Mouse (Mus musculus) c-Kit-positive CD71-positive TER-119-positive erythroid progenitor cells, embryonic 14.5 days (primary cell): ENCODE measurements around the gene Xlr3c.
A peak's percentile ranks its signal among the peaks of the same experiment; 100 is the strongest.
"Not testable (repeated sequence)": the region's sequence is repeated elsewhere in the genome, so short reads cannot be mapped to it uniquely, and the experiment has no call there.

ENCODE experiments used
- DNase-seq: peaks from one replicate; pipeline ENCODE4 v3.0.0-alpha.2; 2013; ENCODE audit warnings: low spot score

The Xlr3c gene

DNA sequence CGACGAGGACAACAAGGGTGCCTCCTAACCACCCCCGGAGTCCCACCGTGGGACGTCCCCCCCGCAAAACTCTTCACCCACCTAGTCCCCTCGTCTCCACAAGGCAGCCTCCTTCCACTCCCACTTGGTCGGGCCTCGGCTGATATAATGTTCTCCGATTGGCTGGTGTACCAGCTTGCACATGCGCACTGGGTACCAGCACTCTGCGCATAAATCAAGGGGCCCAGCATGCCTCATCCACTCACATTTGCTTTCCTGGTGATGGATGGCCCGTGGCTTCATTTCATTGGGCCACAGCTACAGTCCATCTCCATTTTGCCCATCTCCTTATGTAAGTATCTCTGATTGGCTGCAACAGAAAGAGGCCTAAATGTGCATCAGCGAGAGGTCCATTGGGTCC lies at the start of gene Xlr3c:
Gene Xlr3c (minus strand): TSS at position 121 of the 400 bp plus-strand sequence.
- not testable (repeated sequence) for DNase-seq

DNA sequence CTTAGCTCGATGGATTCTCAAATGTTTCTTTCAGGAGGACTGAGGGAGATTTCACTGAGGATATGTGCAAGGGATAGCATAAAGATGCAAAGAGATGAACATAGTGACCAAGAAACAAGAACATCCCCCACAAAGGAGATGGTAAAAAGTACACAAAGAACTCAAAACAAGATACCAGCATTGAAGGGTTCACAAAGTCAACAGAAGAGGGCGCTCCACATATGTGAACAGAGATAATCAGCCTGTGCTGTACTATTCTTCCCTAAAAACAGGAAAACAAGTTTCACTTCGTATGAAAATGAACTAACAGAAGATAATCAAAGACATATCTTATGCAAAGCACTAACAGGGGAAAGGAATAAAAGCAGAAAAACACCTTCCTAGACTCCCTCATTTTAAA lies 47.3 kb upstream of the Xlr3c start:
- peak; percentile 11 for DNase-seq

GRCm38 (mm10) chrX:73295745-73296144 lies 30.6 kb upstream of the Xlr3c start:
- not testable (repeated sequence) for DNase-seq

GRCm38 (mm10) chrX:73292876-73293275 lies 27.7 kb upstream of the Xlr3c start, which contains the start of the genes Xlr5a and Xlr5c:
TSS of gene Xlr5a (minus strand) at chrX:73292976.
TSS of gene Xlr5c (minus strand) at chrX:73292976.
- not testable (repeated sequence) for DNase-seq

DNA sequence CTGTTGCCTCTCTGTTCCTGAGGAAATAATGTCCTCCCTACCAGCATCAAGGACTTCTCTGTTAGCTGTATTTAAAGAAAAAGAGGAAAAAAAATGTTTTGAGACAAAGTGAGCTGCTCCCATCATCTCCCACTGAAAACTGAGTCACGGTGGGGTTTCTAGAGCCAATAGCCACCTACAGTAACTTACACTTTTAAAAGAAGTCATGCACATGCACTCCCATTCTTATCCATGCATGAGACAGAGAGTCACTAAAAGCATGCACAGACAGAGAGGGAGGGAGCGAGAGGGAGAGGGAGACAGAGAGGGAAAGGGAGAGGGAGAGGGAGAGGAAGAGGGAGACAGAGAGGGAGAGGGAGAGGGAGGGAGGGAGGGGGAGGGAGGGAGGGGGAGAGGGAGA lies 2.8 kb downstream of the Xlr3c start:
- not testable (repeated sequence) for DNase-seq

GRCm38 (mm10) chrX:73242821-73243325 lies 22.3 kb downstream of the Xlr3c start, which contains the start of gene Xlr4c:
TSS of gene Xlr4c (minus strand) at chrX:73243130.
- not testable (repeated sequence) for DNase-seq

DNA sequence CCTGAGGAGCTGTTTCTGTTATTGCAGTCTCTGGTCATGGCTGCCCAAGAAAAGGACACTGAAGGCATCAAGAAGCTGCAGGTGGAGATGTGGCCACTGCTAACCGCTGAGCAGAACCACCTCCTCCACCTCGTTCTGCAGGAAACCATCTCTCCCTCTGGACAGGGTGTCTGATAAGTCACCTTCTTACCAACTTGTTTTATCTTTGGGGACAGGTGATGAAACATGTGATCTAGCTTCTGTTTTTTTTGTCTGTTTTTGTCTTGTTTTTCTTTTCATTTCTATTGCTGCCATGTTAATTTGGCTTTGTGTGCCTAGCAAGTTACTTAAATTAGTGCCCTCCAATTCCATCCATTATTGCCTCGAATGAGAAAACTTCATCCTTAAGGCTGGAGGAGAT lies 35.9 kb downstream of the Xlr3c start:
- peak; percentile 4 for DNase-seq

- peak; percentile 10 for DNase-seq
These were observed 36.5 kb downstream of the Xlr3c start for GRCm38 (mm10) chrX:73228606-73229214.

- peak; percentile 59 for DNase-seq
These were observed 37.1 kb downstream of the Xlr3c start, which contains the start of gene F8a for GRCm38 (mm10) chrX:73227914-73228605. TSS of gene F8a (plus strand) at chrX:73228291.

- no peak for DNase-seq
These were observed 39.8 kb downstream of the Xlr3c start for GRCm38 (mm10) chrX:73225365-73225764.

- DNase-seq: not testable (repeated sequence)
These were observed 51.2 kb downstream of the Xlr3c start, which contains the start of gene Xlr4b for GRCm38 (mm10) chrX:73213819-73214564. TSS of gene Xlr4b (plus strand) at chrX:73214333.
